Mouse (Mus musculus) hindbrain, embryonic 11.5 days (tissue): ENCODE data around the gene Ppara. TPM values are rescaled to one million over a fixed set of nuclear protein-coding genes. Genes with fewer than 3 reads are reported as not detected.

Experiments used
- ATAC-seq: fragments of 200-750 bp; cut with Nextera tagmentation; 2 replicates; pipeline ENCODE4 v1.8.0; 2017; ENCODE audit warnings: mild to moderate bottlenecking, moderate TSS enrichment, moderate library complexity; ENCODE audit not compliant: low FRiP score
- DNase-seq: peaks from one replicate; pipeline ENCODE4 v3.0.0-alpha.2; 2015; ENCODE audit warnings: low spot score
- H3K27ac ChIP-seq: fragments of 300-500 bp; sonication (generic); 2 replicates; pipeline ENCODE4 v1.5.1; 2014; ENCODE audit warnings: mild to moderate bottlenecking, low read depth, low read length
- H3K27me3 ChIP-seq: fragments of 300-500 bp; sonication (generic); 2 replicates; pipeline ENCODE4 v1.6.1; 2014; ENCODE audit warnings: mild to moderate bottlenecking, low read length, moderate library complexity, mixed read lengths; ENCODE audit not compliant: control insufficient read depth, insufficient read depth
- H3K36me3 ChIP-seq: fragments of 300-500 bp; sonication (generic); 2 replicates; pipeline ENCODE4 v1.6.1; 2014; ENCODE audit warnings: mild to moderate bottlenecking, low read length, moderate library complexity, mixed read lengths; ENCODE audit not compliant: control insufficient read depth, insufficient read depth
- H3K4me1 ChIP-seq: fragments of 300-500 bp; sonication (generic); replicated peaks from 2 replicates; pipeline ENCODE4 v1.6.1; 2014; ENCODE audit warnings: low read length, mixed read lengths; ENCODE audit not compliant: control insufficient read depth, insufficient read depth
- H3K4me2 ChIP-seq: fragments of 300-500 bp; sonication (generic); replicated peaks from 2 replicates; pipeline ENCODE4 v1.6.1; 2014; ENCODE audit warnings: mild to moderate bottlenecking, low read depth, low read length
- H3K4me3 ChIP-seq: fragments of 300-500 bp; sonication (generic); 2 replicates; pipeline ENCODE4 v1.5.1; 2014; ENCODE audit warnings: low read depth, low read length
- H3K9ac ChIP-seq: fragments of 300-500 bp; sonication (generic); 2 replicates; pipeline ENCODE4 v1.6.1; 2014; ENCODE audit warnings: low read depth, low read length
- H3K9me3 ChIP-seq: fragments of 300-500 bp; sonication (generic); 2 replicates; pipeline ENCODE4 v1.6.1; 2016; ENCODE audit warnings: low read length; ENCODE audit not compliant: control insufficient read depth
- WGBS: fragments of 180-500 bp; shearing (Covaris S2); extraction: QIAGEN DNeasy Blood & Tissue Kit; methylation state at CpG from one replicate; pipeline ENCODE4 v1.1.7; 2014; 5-methylcytosine and 5-hydroxymethylcytosine counted together
- polyA plus RNA-seq: library from polyadenylated mRNA; unstranded; fragments of >200 nt; fragmentation: Nextera tagmentation; extraction: Ambion mirVana; gene quantifications from 2 replicates; pipeline ENCODE4 v1.2.1, GENCODE M21; 2014

Ppara gene
- polyA plus RNA-seq, 1 experiment from 2014 or later: 1.5 TPM

DNA sequence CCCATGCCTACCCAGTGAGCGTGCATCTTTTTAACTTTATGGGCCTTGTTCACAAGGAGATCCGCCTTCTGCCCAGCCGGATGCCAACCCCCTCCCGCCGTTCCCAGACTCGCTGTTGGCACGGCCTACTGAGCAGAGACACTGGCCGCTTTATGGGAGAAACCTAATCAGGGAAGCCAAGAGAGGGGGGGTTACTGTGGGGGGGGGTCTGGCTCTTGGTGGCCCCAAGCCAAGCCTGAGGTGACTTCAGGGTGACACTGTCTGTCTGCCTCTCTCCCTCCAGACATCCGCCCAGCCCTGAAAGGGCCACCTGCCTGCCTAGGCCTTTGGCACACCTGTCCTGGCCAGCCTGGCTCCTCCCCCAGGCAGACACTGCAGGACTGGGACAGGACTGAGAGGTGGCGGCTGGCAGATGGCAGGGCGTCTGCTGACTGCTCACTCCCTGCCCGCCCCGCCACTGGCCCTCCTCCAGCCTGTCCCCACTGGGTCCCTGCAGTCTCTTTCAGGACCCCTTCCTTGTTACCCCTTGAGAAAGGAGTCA is 32.3 kb upstream of the Ppara start:
- H3K27me3 ChIP-seq: no peaks in the 10 kb centered on the region
- no peak overlapping the region for H3K9ac ChIP-seq
- WGBS: 90% methylated on average over 13 of the region's 13 CpGs
- H3K4me3 ChIP-seq: no peak overlapping the region
- H3K27ac ChIP-seq: no peak overlapping the region
- no peaks in the 10 kb centered on the region for H3K4me1 ChIP-seq
- no peaks in the 10 kb centered on the region for H3K36me3 ChIP-seq
- DNase-seq (no peak), ATAC-seq (no peak)
- no peaks in the 10 kb centered on the region for H3K9me3 ChIP-seq
- no peak overlapping the region for H3K4me2 ChIP-seq

DNA sequence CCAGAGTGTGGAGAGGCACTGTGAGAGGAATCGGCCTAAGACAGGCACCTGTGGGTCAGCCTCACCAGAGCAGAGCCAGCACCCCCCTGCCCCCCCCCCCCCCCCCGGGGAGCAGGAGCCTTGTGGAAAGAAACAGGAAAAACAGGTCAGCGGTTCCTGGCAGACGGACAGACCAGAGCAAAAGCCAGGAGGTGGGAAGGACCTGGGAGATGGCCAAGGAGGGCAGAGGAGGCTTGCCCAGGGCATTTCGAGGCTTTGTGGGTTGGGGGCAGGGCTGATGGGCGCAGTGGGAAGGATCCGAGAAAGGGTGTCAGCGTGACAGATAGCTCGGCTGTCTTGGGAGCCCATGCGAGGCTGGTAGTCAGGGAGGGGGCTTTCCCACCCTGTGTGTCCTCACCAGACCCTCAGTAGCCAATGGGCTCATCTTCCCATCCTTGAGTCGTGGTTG is 31.6 kb upstream of the Ppara start:
- Histone ChIP-seq H3K27ac (no peak overlapping the region), H3K36me3 (no peaks in the 10 kb centered on the region), H3K9me3 (no peaks in the 10 kb centered on the region), H3K4me2 (no peak overlapping the region), H3K4me1 (no peaks in the 10 kb centered on the region), H3K4me3 (no peak overlapping the region), H3K27me3 (no peaks in the 10 kb centered on the region), H3K9ac (no peak overlapping the region)
- ATAC-seq (peak; percentile 49; the same call in 1 of the 2 replicates), DNase-seq (no peak)
- 68% methylated on average over 11 of the region's 11 CpGs for WGBS

DNA sequence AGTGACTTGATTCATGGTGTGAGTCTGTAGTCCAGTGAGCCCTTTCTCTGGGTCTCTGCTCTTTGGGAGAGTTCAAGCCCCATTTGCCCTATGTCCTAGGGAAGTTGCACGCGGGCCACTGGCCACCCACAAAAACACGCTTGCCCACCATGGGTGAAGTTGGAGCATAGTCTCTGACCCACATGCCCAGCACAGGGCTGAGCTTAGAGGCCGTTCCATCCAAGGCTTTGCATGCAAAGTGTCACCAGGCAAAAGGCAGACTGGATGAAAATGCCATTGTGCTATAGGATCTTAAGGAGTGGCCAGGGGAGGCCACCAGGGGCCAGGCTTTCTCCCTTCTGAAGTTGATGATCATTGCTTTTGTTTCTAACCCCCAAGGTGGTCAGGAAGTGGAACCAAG is 30.9 kb upstream of the Ppara start:
- Histone ChIP-seq H3K9ac (no peak overlapping the region), H3K27ac (no peak overlapping the region), H3K4me3 (no peak overlapping the region), H3K36me3 (no peaks in the 10 kb centered on the region), H3K27me3 (no peaks in the 10 kb centered on the region), H3K4me2 (no peak overlapping the region), H3K9me3 (no peaks in the 10 kb centered on the region), H3K4me1 (no peaks in the 10 kb centered on the region)
- DNase-seq: no peak
- 98% methylated on average over 4 of the region's 4 CpGs for WGBS
- no peak for ATAC-seq

DNA sequence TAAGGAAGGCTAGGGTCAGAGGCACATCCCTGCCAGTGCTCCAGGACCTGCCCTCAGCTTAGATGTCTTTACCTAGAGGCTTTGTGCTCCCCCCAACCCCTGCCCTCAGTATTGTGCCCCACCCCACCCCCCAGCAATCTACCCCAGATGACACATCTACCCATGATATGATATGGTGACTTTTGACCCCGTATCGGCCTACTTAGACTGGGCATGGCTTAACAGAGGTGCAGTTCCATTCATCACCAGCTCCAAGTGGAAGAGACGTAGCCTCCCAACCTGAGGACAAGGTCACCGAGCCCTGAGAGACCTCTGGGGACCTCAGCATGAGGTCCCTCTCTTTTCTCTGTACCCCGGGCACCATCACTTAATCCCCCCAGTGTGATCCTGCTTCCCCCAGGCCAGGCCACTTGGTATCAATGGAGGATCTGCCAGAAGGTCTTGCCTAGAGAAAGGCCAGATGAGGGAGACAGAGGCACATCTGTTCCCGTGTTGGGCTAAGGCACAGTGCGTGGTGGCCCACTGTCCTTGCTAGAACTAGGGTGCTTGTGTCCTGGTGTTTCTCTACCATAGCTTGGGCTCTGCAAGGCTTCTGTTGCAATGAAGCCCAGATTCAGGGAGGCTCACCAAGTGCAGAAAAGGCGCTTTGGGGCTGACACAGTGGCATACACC is 30.3 kb upstream of the Ppara start:
- no peak for ATAC-seq
- no peaks in the 10 kb centered on the region for H3K36me3 ChIP-seq
- no peak overlapping the region for H3K27ac ChIP-seq
- no peaks in the 10 kb centered on the region for H3K27me3 ChIP-seq
- no peaks in the 10 kb centered on the region for H3K9me3 ChIP-seq
- H3K4me3 ChIP-seq: no peak overlapping the region
- no peak for DNase-seq
- no peaks in the 10 kb centered on the region for H3K4me1 ChIP-seq
- H3K4me2 ChIP-seq: no peak overlapping the region
- 83% methylated on average over 8 of the region's 8 CpGs for WGBS
- H3K9ac ChIP-seq: no peak overlapping the region

DNA sequence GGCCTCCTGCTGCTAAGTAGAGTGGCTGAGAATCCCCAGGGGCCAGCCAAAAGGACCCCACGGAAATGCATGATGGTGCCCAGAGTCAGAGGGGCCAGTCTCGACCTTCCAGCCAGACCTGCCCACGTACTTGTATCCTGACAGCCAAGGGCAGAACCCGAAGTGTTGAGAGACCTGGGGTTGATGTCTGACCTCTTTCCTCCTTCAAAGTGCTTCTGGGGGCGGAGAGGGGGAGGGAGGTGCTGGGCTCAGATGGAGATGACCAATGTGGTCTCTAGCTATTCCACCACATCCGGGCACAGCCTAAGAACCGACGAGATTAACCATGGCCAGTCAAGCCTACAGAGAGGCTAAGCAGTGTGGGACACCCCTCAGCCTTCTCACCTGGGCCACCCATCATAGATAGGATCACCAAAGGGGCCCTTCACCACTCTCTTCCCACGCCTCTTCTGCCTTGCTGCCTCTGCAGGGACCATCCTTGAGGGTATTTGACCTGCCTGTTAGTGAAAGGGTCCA is 29.7 kb upstream of the Ppara start:
- H3K9ac ChIP-seq: no peak overlapping the region
- ATAC-seq (no peak), DNase-seq (no peak)
- no peaks in the 10 kb centered on the region for H3K9me3 ChIP-seq
- no peak overlapping the region for H3K4me2 ChIP-seq
- no peaks in the 10 kb centered on the region for H3K4me1 ChIP-seq
- no peaks in the 10 kb centered on the region for H3K36me3 ChIP-seq
- 82% methylated on average over 9 of the region's 9 CpGs for WGBS
- no peaks in the 10 kb centered on the region for H3K27me3 ChIP-seq
- no peak overlapping the region for H3K4me3 ChIP-seq
- no peak overlapping the region for H3K27ac ChIP-seq

DNA sequence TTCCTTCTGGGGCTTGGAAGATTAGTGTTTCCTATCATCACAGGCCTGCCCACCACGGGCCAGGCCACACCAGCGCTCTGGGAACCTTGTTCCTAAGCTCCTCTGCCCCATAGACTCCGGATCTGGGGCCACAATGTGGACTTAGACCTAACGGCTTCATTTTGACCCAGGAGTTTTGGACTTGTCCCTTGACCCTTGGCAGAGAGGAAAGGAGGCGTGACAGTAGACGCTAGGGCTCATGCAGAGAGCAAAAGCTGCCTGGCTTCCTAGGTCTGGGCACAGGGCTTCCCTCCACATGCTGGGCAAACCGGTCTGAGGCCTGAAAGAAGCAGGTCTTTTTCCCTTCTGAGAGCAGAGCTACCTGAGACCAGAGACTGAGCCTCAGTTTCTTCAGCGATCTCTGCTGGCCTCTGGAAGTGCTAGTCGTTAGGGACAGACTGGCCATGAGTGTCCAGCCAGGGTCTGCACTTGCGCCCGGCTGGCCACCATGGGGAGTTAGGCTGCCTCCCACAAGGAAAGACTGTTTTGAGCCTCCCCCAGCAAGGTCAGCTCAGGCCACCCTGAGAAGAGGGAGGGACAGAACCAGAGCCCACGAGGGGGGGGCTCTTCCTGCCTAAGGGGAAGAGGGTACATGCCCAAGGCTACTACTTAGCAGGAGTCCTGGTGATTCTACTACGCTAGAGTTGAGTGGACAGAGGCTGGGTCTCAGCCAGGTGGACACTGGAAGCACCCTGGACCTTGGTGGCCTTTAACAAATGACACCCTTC is 29.0 kb upstream of the Ppara start:
- WGBS: 70% methylated on average over 13 of the region's 13 CpGs
- no peak overlapping the region for H3K9ac ChIP-seq

DNA sequence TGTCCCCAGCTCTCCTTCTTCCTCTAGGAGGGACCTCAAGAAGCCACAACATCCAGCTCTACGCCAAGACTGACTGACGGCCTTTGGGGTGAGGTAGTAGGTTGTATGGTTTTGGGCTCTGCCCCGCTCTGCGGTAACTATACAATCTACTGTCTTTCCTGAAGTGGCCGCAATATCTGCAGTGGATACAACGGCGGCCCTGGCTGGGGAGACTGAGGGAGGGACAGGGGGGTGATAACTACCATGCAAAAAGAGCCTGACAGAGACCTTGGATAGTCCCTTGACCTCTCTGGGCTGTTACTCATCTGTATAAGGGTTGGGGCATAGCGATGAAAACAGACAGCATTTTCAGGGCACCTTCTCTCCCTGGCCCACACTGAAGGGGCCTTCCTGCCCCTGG is 28.3 kb upstream of the Ppara start:
- Histone ChIP-seq H3K27ac (no peak overlapping the region), H3K4me3 (no peak overlapping the region), H3K4me2 (no peak overlapping the region), H3K4me1 (no peaks in the 10 kb centered on the region), H3K9ac (no peak overlapping the region), H3K9me3 (no peaks in the 10 kb centered on the region), H3K36me3 (no peaks in the 10 kb centered on the region), H3K27me3 (0 out of 2 replicates have a peak, but pooled peaks cover 2% of the 10 kb centered on the region)
- WGBS: 94% methylated on average over 8 of the region's 8 CpGs
- ATAC-seq (no peak), DNase-seq (no peak)

More for the DNA sequence above, 29.0 kb upstream of the Ppara start:
- Histone ChIP-seq H3K4me3 (no peak overlapping the region), H3K27ac (no peak overlapping the region), H3K9me3 (no peaks in the 10 kb centered on the region), H3K36me3 (no peaks in the 10 kb centered on the region), H3K4me2 (no peak overlapping the region), H3K27me3 (no peaks in the 10 kb centered on the region), H3K4me1 (no peaks in the 10 kb centered on the region)
- ATAC-seq: no peak
- no peak for DNase-seq

DNA sequence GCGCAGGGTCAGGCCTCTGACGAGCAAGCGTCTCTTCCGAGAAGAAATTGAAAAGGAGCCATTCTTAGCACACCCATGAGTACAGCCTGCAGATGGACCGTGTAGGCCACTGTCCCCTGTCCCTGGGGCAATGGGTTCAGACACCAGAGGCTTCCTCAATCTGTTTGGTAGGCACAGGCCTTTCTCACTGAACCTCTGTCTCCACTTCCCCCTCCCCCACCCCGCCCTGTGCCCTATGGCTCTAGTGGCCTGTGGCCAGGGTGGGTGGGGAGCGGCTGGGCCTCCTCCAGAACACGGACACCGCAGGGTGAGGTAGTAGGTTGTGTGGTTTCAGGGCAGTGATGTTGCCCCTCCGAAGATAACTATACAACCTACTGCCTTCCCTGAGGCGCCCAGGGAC is 27.8 kb upstream of the Ppara start:
- H3K36me3 ChIP-seq: no peaks in the 10 kb centered on the region
- ATAC-seq: no peak
- 87% methylated on average over 11 of the region's 11 CpGs for WGBS
- H3K4me3 ChIP-seq: no peak overlapping the region
- 0 out of 2 replicates have a peak, but pooled peaks cover 6% of the 10 kb centered on the region for H3K27me3 ChIP-seq
- H3K4me1 ChIP-seq: no peaks in the 10 kb centered on the region
- no peak for DNase-seq
- no peak overlapping the region for H3K27ac ChIP-seq
- H3K4me2 ChIP-seq: no peak overlapping the region
- H3K9me3 ChIP-seq: no peaks in the 10 kb centered on the region
- no peak overlapping the region for H3K9ac ChIP-seq
